Mouse (Mus musculus): ENCODE data around the gene Ugt1a10. TPM values are rescaled to one million over a fixed set of nuclear protein-coding genes. Genes with fewer than 3 reads are reported as not detected.
A peak's percentile ranks its signal among the peaks of the same experiment; 100 is the strongest.

Ugt1a10 gene
- polyA plus RNA-seq, 1 experiment from 2014 or later = not detected

DNA sequence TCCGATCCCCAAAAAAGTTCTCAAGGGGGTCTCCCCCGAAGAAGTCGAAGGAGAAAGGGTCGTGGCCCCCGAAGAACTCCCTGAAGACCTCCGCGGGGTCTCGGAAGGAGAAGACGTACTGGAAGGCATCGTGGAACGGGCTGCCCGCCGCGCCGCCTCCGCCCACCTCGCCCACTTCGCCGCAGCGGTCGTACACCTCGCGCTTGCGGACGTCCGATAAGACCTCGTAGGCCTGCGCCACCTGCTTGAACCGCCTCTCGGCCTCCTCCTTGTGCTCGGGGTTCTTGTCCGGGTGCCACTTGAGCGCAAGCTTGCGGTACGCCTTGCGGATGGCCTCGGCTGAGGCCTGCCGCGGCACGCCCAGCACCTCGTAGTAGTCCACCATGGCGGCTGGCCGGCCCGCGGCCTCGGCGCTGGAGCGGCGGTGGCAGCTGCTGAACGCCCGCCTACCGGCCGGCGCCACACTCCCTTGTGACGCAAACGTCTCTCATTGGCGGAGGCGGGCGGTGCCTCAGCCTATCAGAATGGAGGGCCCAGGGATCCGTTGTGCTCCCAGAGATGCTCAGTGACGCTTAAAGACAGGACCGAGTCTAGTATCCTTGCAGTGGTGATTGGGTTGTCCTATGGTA lies 150.2 kb downstream of the Ugt1a10 start, which contains the start of gene Dnajb3:
Gene Dnajb3, minus strand, starts transcription at position 489 of the 629 bp plus-strand sequence.
- H3K9me3 ChIP-seq = peaks cover 16% of the 10 kb centered on the region
- 6% methylated on average over 62 of the region's 62 CpGs for WGBS
- ATAC-seq (ENCODE audit: insufficient number of reproducible peaks, insufficient read depth, low FRiP score, low TSS enrichment, low read depth) = peak; percentile 99
- peak within 1 kb of the TSS; percentile 68 for H3K9ac ChIP-seq (replicated peaks)
- H3K4me3 ChIP-seq (replicated peaks) = peak within 1 kb of the TSS; percentile 45
- 0 out of 2 replicates have a peak, but pooled peaks cover 4% of the 10 kb centered on the region for H3K4me1 ChIP-seq (replicated peaks)
- H3K27me3 ChIP-seq = no peaks in the 10 kb centered on the region
- H3K36me3 ChIP-seq = no peaks in the 10 kb centered on the region
- peak within 1 kb of the TSS; percentile 66 for H3K4me2 ChIP-seq
- peak within 1 kb of the TSS; percentile 24; the same call in 1 of the 2 replicates for H3K27ac ChIP-seq

DNA sequence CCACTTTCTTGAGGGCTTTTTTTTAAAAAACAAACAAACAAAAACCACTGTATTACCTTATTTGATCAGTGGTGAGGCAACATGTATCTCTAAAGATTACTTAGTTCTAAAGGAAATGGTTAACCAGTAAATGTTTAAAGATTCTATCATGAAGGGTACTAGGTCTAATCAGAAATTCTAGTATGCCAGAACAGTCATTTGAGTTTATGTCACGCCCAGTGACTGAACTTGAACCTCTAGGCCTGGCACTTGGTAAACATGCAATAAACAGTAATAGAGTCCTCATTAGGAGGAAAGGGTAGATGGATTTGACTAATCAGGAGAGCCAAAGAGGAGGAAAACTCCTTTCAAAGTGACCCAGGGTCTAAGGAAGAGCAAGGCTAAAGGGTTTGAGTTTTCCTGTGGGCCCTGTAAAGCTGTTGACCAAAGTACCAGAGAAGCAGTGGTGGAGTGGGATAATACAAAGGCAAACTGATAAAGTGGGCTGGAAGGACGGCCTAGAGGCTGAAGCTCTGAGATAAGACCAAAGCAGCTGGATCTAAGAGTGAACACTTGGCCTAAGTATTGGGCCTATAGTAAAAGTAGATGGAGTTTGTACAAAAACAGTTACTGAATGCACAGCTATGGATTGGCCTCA lies 151.8 kb downstream of the Ugt1a10 start:
- 78% methylated on average over 2 of the region's 2 CpGs for whole genome bisulfite sequencing

DNA sequence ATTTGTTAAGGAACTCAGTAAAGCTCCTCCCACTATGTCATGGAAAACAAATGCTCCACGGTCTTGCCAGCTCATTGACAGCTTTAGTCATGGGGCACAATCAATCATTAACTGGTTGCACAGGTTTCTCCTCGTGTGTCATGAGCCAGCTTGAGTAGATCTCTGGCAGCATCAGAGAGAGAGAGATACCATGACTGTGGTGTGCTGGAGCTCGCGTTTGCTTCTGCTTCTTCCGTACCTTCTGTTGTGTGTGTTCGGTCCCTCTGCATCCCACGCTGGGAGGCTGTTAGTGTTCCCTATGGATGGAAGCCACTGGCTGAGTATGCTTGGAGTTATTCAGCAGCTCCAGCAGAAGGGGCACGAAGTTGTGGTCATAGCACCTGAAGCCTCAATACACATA lies 156.6 kb downstream of the Ugt1a10 start, which contains the start of gene Ugt1a1:
Gene Ugt1a1, plus strand, starts transcription at position 148 of the 400 bp plus-strand sequence.
- peaks cover 52% of the 10 kb centered on the region for H3K9me3 ChIP-seq

More for the DNA sequence above, 151.8 kb downstream of the Ugt1a10 start:
- peaks cover 24% of the 10 kb centered on the region for H3K9me3 ChIP-seq
- H3K27ac ChIP-seq = no peak overlapping the region
- H3K4me1 ChIP-seq (replicated peaks) = 0 out of 2 replicates have a peak, but pooled peaks cover 4% of the 10 kb centered on the region
- no peak overlapping the region for H3K9ac ChIP-seq (replicated peaks)
- no peak overlapping the region for H3K4me2 ChIP-seq
- H3K4me3 ChIP-seq (replicated peaks) = no peak overlapping the region
- no peak for ATAC-seq (ENCODE audit: insufficient number of reproducible peaks, insufficient read depth, low FRiP score, low TSS enrichment, low read depth)
- H3K36me3 ChIP-seq = no peaks in the 10 kb centered on the region
- no peaks in the 10 kb centered on the region for H3K27me3 ChIP-seq

DNA sequence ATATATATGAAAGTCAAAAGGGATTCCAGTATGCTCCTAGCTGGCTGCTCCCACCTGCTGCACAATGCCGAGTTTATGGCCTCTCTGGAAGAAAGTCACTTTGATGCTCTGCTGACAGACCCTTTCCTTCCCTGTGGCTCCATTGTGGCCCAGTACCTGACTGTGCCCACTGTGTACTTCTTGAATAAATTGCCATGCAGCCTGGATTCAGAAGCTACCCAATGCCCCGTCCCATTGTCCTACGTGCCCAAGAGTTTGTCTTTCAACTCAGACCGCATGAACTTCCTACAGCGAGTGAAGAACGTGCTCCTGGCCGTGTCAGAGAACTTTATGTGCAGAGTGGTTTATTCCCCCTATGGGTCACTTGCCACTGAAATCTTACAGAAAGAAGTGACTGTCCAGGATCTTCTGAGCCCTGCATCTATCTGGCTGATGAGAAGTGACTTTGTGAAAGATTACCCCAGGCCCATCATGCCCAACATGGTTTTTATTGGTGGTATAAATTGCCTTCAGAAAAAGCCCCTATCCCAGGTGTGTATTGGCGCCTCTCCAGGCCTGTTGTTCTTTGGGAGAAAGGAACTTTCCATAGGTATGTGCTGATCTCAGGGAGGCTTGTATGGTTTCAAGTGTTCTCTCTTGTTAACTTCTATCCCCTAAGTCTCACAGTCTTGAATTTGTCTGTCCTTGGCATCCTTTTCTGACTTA lies 157.3 kb downstream of the Ugt1a10 start:
- Histone ChIP-seq H3K36me3 (no peaks in the 10 kb centered on the region), H3K9me3 (peaks cover 59% of the 10 kb centered on the region), H3K4me3 (replicated peaks) (no peak overlapping the region), H3K27ac (no peak overlapping the region), H3K9ac (replicated peaks) (no peak overlapping the region), H3K4me1 (replicated peaks) (no peaks in the 10 kb centered on the region), H3K27me3 (no peaks in the 10 kb centered on the region), H3K4me2 (no peak overlapping the region)
- 0 out of 2 replicates have a peak, but pooled peaks have one; percentile 1 for ATAC-seq (ENCODE audit: insufficient number of reproducible peaks, insufficient read depth, low FRiP score, low TSS enrichment, low read depth)
- 63% methylated on average over 8 of the region's 8 CpGs for WGBS

More for the DNA sequence above, 156.6 kb downstream of the Ugt1a10 start, which contains the start of gene Ugt1a1:
- Histone ChIP-seq H3K36me3 (no peaks in the 10 kb centered on the region), H3K27me3 (no peaks in the 10 kb centered on the region), H3K9ac (replicated peaks) (no peak within 1 kb of the TSS), H3K4me1 (replicated peaks) (no peaks in the 10 kb centered on the region), H3K27ac (no peak within 1 kb of the TSS), H3K4me2 (no peak within 1 kb of the TSS), H3K4me3 (replicated peaks) (no peak within 1 kb of the TSS)
- 67% methylated on average over 8 of the region's 8 CpGs for WGBS
- no peak for ATAC-seq (ENCODE audit: insufficient number of reproducible peaks, insufficient read depth, low FRiP score, low TSS enrichment, low read depth)

DNA sequence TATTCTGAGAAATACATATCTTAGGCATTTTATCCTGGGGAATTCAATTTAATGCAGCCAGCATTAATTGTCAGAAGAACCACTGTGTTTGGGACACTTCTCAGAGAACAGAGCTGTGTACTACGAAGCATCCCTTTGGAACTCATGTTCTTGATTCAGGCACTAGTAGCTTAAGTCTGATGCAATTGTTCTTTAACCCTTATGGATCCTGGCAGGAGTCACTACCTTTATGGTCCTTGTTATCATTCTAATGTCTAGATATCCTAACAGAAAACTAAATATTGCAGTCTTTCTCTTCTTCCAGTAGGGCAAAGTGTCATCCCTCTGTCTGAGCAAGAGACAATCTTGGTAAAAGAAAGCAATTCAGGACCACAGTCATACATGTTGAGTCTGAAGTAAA lies 157.9 kb downstream of the Ugt1a10 start:
- no peak overlapping the region for H3K4me2 ChIP-seq
- no peak overlapping the region for H3K27ac ChIP-seq
- H3K4me1 ChIP-seq (replicated peaks) = no peaks in the 10 kb centered on the region
- no peaks in the 10 kb centered on the region for H3K36me3 ChIP-seq
- ATAC-seq (ENCODE audit: insufficient number of reproducible peaks, insufficient read depth, low FRiP score, low TSS enrichment, low read depth) = no peak
- no peak overlapping the region for H3K9ac ChIP-seq (replicated peaks)
- no peaks in the 10 kb centered on the region for H3K27me3 ChIP-seq
- H3K4me3 ChIP-seq (replicated peaks) = no peak overlapping the region
- 77% methylated on average over 1 of the region's 1 CpGs for WGBS
- H3K9me3 ChIP-seq = peaks cover 62% of the 10 kb centered on the region

DNA sequence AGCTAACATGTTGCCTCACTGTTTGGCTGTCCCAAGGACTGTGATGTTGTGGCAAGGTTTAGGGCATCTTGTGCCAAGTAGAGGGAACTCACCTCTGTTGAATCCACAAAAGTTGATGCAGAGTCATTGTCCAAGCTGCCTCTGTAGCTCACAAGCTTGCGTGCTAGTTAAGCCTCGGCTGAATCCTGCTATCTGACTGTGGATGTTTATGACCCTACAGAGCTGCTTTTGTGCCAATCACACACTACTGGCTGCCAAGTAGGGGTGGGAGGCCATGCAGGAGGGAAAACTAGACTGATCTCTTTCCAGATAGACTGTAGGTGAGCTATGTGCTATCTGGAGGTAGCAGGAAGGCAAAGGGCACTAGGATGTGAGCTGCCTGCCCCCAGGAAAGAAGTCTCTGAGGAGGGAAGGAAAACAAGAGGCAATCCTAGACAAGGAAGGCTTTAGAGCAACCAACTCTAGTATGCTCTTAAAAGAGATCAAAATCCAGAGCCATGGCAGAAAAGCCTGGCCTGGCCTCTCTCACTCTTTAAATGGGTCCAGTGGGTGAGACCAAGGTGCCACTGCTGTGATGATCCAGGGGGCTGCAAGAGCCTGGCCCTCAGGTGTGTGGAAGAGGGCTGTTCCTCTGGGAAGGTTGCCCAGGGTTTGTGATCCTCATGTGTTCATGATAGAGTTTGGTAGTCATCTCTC lies 158.7 kb downstream of the Ugt1a10 start:
- H3K4me2 ChIP-seq = no peak overlapping the region
- no peak overlapping the region for H3K27ac ChIP-seq
- no peak overlapping the region for H3K9ac ChIP-seq (replicated peaks)
- peaks cover 62% of the 10 kb centered on the region for H3K9me3 ChIP-seq
- no peaks in the 10 kb centered on the region for H3K27me3 ChIP-seq
- H3K4me1 ChIP-seq (replicated peaks) = no peaks in the 10 kb centered on the region
- WGBS = 81% methylated on average over 2 of the region's 2 CpGs
- no peak overlapping the region for H3K4me3 ChIP-seq (replicated peaks)
- ATAC-seq (ENCODE audit: insufficient number of reproducible peaks, insufficient read depth, low FRiP score, low TSS enrichment, low read depth) = peak; percentile 32
- no peaks in the 10 kb centered on the region for H3K36me3 ChIP-seq

DNA sequence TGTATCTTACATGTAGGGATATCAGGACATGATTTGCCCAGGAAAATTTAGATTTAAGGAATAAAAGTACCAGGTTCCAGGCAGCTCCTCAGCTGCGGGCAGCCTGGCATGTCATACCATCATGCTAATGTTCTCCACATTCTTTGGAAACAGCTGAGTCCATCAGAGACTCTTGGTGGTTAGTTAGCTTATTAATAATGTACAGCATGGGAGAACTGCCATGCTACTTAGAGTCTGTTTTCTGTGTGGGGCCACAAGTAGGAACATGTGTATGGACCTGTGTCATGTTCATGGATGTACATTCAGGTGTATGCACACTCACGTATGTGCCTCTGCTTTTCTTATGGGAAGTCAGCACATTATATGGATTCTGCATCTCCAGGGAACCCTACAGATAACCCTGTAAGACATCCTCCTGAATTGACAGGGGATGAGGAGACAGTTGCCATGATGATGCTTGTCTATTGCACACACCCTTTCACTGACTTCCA lies 159.3 kb downstream of the Ugt1a10 start:
- 83% methylated on average over 2 of the region's 2 CpGs for whole genome bisulfite sequencing
- no peak overlapping the region for H3K9ac ChIP-seq (replicated peaks)
- H3K27ac ChIP-seq = no peak overlapping the region
- H3K4me2 ChIP-seq = no peak overlapping the region
- no peak overlapping the region for H3K4me3 ChIP-seq (replicated peaks)
- no peaks in the 10 kb centered on the region for H3K27me3 ChIP-seq
- H3K9me3 ChIP-seq = peaks cover 62% of the 10 kb centered on the region
- no peaks in the 10 kb centered on the region for H3K36me3 ChIP-seq
- H3K4me1 ChIP-seq (replicated peaks) = no peaks in the 10 kb centered on the region
- ATAC-seq (ENCODE audit: insufficient number of reproducible peaks, insufficient read depth, low FRiP score, low TSS enrichment, low read depth) = no peak

DNA sequence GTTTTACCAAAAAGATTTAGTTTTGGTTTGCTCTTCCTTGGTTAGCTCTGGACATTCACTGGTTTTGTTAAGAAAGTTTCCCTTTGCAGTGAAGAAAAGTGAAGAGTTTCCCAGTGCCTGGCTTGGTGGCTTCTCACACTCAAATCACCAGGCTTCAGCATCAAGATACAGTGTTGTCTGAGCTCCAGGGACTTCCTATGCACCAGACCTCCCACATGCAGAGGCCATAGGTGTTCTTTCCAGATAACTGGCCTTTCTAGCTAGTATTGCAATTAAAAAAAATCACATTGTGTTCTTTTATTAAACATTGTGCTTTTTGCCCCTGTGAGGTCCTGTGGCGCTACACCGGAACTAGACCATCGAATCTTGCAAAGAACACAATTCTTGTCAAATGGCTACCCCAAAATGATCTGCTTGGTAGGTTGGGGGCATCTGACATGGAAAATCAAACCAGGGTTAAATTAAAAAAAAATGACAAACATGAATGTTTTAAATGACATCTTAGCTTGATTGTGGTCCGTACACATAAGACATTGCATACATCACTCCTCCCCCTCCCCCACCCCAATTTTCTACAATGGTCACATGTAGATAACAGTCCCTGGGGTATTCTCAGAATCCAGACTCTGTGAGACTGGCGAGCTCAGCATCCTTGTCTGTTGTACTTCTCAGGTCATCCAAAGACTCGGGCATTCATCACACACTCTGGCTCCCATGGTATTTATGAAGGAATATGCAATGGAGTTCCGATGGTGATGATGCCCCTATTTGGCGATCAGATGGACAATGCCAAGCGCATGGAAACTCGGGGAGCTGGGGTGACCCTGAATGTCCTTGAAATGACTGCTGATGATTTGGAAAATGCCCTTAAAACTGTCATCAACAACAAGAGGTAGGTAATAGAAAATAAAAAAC lies 160.5 kb downstream of the Ugt1a10 start:
- Histone ChIP-seq H3K27me3 (no peaks in the 10 kb centered on the region), H3K4me2 (no peak overlapping the region), H3K4me3 (replicated peaks) (no peak overlapping the region), H3K9me3 (peaks cover 62% of the 10 kb centered on the region), H3K9ac (replicated peaks) (no peak overlapping the region), H3K36me3 (no peaks in the 10 kb centered on the region), H3K27ac (no peak overlapping the region), H3K4me1 (replicated peaks) (no peaks in the 10 kb centered on the region)
- WGBS = 73% methylated on average over 10 of the region's 10 CpGs
- no peak for ATAC-seq (ENCODE audit: insufficient number of reproducible peaks, insufficient read depth, low FRiP score, low TSS enrichment, low read depth)

DNA sequence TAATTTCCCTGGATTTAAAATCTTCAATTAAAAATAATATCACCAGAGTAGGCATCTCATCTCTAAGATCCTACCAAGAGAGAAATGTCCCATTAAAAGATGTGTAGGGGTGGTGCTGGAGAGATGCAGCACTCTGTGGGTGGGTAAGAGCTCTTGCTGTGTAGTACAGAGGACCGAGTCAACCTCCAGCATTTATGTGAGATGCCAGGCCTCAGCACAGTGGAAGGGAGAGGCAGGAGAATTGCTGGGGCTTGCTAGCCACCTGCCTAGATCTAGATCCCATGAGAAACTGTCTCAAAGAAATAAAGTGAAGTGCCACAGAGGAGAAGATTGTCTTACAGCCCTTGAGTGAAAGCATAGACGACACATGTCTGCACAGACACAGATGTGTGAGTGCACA lies 161.4 kb downstream of the Ugt1a10 start:
- H3K27ac ChIP-seq = no peak overlapping the region
- no peak for ATAC-seq (ENCODE audit: insufficient number of reproducible peaks, insufficient read depth, low FRiP score, low TSS enrichment, low read depth)
- H3K9me3 ChIP-seq = peaks cover 58% of the 10 kb centered on the region
- H3K9ac ChIP-seq (replicated peaks) = no peak overlapping the region
- no peak overlapping the region for H3K4me2 ChIP-seq
- H3K36me3 ChIP-seq = no peaks in the 10 kb centered on the region
- no peak overlapping the region for H3K4me3 ChIP-seq (replicated peaks)
- 56% methylated on average over 2 of the region's 2 CpGs for WGBS
- no peaks in the 10 kb centered on the region for H3K4me1 ChIP-seq (replicated peaks)
- no peaks in the 10 kb centered on the region for H3K27me3 ChIP-seq

DNA sequence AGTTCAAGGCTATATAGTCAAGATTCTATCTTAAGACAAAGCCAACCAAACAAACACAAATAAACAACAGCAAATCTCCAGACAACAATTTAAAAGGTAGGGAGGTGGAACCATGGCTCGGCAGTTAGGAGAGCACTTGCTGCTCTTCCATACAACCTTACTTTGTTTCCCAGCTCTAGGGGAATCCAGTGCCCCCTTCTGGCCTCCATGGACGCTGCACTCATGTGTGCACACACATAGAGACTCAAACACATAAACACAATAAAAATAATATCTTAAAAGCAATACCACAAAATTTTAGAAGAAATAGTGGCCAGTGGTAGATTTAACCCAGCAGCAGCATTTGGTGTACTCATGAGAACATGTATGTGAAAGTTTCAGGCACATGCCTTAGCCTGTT lies 162.0 kb downstream of the Ugt1a10 start:
- Histone ChIP-seq H3K4me1 (replicated peaks) (no peaks in the 10 kb centered on the region), H3K4me2 (no peak overlapping the region), H3K9ac (replicated peaks) (no peak overlapping the region), H3K36me3 (no peaks in the 10 kb centered on the region), H3K4me3 (replicated peaks) (no peak overlapping the region), H3K27ac (no peak overlapping the region), H3K9me3 (peaks cover 52% of the 10 kb centered on the region), H3K27me3 (no peaks in the 10 kb centered on the region)
- ATAC-seq (ENCODE audit: insufficient number of reproducible peaks, insufficient read depth, low FRiP score, low TSS enrichment, low read depth) = no peak
- WGBS = 60% methylated on average over 2 of the region's 2 CpGs
